16 mouse cellular contexts compared by ENCODE assay signal in genomic region chr7:141188194-141188593, GRCm38 (mm10).
"Had no signal": no experiment of that assay in that cellular context is flagged by ENCODE, and none has a peak within 500 bp of the region (broad histone marks: within the 10 kb centered on the region; RNA-seq: fewer than 3 reads in every experiment).

No protein-coding gene starts in this region.

- H3K9me3 ChIP-seq: neural tube, embryonic 13.5 days; neural tube, embryonic 15.5 days; stomach, embryonic 15.5 days had no signal

- H3K27me3 ChIP-seq: neural tube, embryonic 13.5 days; neural tube, embryonic 15.5 days; stomach, embryonic 15.5 days had no signal

- H3K27ac ChIP-seq: neural tube, embryonic 13.5 days; neural tube, embryonic 15.5 days; stomach, embryonic 15.5 days; stomach, postnatal 0 days had no signal

- DNase-seq: retina, postnatal 1 day; right cerebral cortex, adult 18-20 months; right cerebral cortex, postnatal 14 days; right cerebral cortex, postnatal 25 days; right cerebral cortex, postnatal 4 days; spleen, adult 18-20 months; thymus, adult 18-20 months; thymus, adult 2 months; thymus, postnatal 14 days; thymus, postnatal 25 days; thymus, postnatal 36 days; thymus, postnatal 4 days had no signal

- H3K4me2 ChIP-seq: neural tube, embryonic 13.5 days; neural tube, embryonic 15.5 days; stomach, embryonic 15.5 days had no signal

- H3K4me3 ChIP-seq: neural tube, embryonic 13.5 days; neural tube, embryonic 15.5 days; stomach, embryonic 15.5 days had no signal

- H3K9ac ChIP-seq: neural tube, embryonic 13.5 days; neural tube, embryonic 15.5 days; stomach, embryonic 15.5 days had no signal
